Mouse (Mus musculus) lung, embryonic 16.5 days (tissue): Measurements from ENCODE around the gene Hoxa13. TPM values are rescaled to one million over a fixed set of nuclear protein-coding genes. Genes with fewer than 3 reads are reported as not detected.

ENCODE experiments used
- ATAC-seq: fragments of 200-750 bp; cut with Nextera tagmentation; 2 replicates; pipeline ENCODE4 v1.8.0; 2017; ENCODE audit warnings: low read depth, mild to moderate bottlenecking, moderate library complexity
- H3K27ac ChIP-seq: fragments of 300-500 bp; sonication (generic); 2 replicates; pipeline ENCODE4 v1.5.1; 2014; ENCODE audit warnings: mild to moderate bottlenecking, control low read depth, low read length
- H3K27me3 ChIP-seq: fragments of 300-500 bp; sonication (generic); 2 replicates; pipeline ENCODE4 v1.6.1; 2014; ENCODE audit warnings: low read depth, low read length, mixed read lengths; ENCODE audit not compliant: control insufficient read depth, insufficient read depth
- H3K36me3 ChIP-seq: fragments of 300-500 bp; sonication (generic); 2 replicates; pipeline ENCODE4 v1.6.1; 2014; ENCODE audit warnings: low read length; ENCODE audit not compliant: control insufficient read depth, insufficient read depth
- H3K4me1 ChIP-seq: fragments of 300-500 bp; sonication (generic); replicated peaks from 2 replicates; pipeline ENCODE4 v1.6.1; 2014; ENCODE audit warnings: low read length, mixed read lengths; ENCODE audit not compliant: control insufficient read depth, insufficient read depth
- H3K4me2 ChIP-seq: fragments of 300-500 bp; sonication (generic); 2 replicates; pipeline ENCODE4 v1.6.1; 2014; ENCODE audit warnings: low read depth, low read length, control low read depth
- H3K4me3 ChIP-seq: fragments of 300-500 bp; sonication (generic); 2 replicates; pipeline ENCODE4 v1.5.1; 2014; ENCODE audit warnings: mild to moderate bottlenecking, low read length, control low read depth
- H3K9ac ChIP-seq: fragments of 300-500 bp; sonication (generic); 2 replicates; pipeline ENCODE4 v1.6.1; 2014; ENCODE audit warnings: low read length, control low read depth
- H3K9me3 ChIP-seq: fragments of 300-500 bp; sonication (generic); 2 replicates; pipeline ENCODE4 v1.6.1; 2016; ENCODE audit warnings: low read length; ENCODE audit not compliant: control insufficient read depth
- WGBS: fragments of 180-500 bp; shearing (Covaris S2); extraction: QIAGEN DNeasy Blood & Tissue Kit; methylation state at CpG from one replicate; pipeline ENCODE4 v1.1.7; 2014; 5-methylcytosine and 5-hydroxymethylcytosine counted together
- polyA plus RNA-seq: library from polyadenylated mRNA; unstranded; fragments of >200 nt; fragmentation: Nextera tagmentation; extraction: Ambion mirVana; gene quantifications from 2 replicates; pipeline ENCODE4 v1.2.1, GENCODE M21; 2015

Hoxa13 gene
- polyA plus RNA-seq, 1 experiment from 2014 or later = not detected

DNA sequence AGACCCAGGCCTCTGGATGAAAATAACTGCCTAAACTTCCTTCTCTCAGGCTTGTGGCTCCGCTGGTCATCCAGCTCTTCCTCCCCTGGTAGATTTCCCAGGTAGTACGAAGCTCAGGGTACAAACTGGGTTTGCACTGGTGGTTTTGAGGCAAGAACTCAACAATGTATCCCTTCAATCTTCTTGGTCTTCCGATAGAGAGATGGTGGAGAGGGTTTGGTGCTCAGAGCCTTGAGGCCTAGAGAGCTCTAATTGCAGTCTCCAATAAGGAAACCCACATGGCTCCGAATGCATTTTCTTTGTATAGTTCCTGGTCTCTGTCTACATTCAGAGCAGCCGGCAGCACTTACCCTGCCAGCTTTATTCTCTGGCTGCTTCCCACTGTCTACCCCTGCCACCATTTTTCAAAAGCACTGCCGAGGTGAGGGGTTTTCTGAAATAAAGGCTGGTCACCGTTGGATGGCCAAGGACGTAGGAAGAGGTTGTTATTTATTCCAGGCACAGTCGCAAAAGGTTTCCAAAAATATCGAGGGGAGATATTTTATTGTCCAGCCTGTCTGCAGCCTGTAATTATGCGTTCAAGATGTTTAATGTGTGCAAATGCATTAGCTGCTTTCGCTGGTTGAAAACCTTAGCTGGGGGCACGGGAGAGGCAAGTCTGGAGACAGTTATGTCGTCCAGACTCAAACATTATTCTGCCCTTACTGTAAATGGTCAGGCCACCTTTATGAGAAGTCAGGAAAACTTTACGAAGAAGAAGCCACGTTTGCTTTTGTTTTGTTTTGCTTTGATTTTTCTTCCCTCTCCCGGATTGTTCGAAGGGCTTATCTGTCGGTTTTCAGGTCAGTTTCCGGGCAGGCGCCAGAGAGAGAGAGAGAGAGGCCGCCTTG, 12.3 kb upstream of the Hoxa13 start:
- Histone ChIP-seq H3K36me3 (no peaks in the 10 kb centered on the region), H3K4me2 (no peak overlapping the region), H3K27me3 (peaks cover 92% of the 10 kb centered on the region), H3K9ac (no peak overlapping the region), H3K4me1 (no peaks in the 10 kb centered on the region), H3K4me3 (no peak overlapping the region), H3K9me3 (no peaks in the 10 kb centered on the region), H3K27ac (no peak overlapping the region)
- 19% methylated on average over 22 of the region's 22 CpGs for WGBS
- no peak for ATAC-seq

GRCm38 (mm10) chr6:52270494-52271480, 10.1 kb upstream of the Hoxa13 start:
- Histone ChIP-seq H3K4me2 (no peak overlapping the region), H3K4me3 (no peak overlapping the region), H3K9ac (no peak overlapping the region), H3K27ac (no peak overlapping the region), H3K4me1 (no peaks in the 10 kb centered on the region), H3K9me3 (no peaks in the 10 kb centered on the region), H3K27me3 (peaks cover 89% of the 10 kb centered on the region), H3K36me3 (no peaks in the 10 kb centered on the region)
- WGBS = 8% methylated on average over 23 of the region's 23 CpGs
- no peak for ATAC-seq

DNA sequence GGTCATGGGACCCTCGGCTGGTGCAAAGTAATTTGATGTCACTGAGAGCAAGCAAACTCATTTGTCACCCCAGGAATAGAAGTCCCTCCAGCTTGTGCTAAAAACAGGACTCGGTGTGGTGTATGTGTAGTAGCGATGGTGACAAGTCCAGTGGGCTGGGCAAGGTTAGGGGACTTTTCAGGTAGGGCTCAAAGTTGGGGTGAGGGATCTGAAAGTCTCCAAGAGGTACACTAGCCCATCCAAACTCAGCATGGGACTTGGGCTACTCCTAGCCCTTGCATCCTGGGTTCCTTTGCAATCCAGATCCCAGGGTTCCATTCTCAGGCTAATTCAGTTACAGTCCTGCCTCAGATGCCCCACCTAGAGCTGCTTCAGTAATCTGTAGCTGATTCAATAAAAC, 8.1 kb upstream of the Hoxa13 start:
- WGBS = 3% methylated on average over 3 of the region's 3 CpGs
- Histone ChIP-seq H3K27ac (no peak overlapping the region), H3K4me1 (no peaks in the 10 kb centered on the region), H3K36me3 (no peaks in the 10 kb centered on the region), H3K9me3 (no peaks in the 10 kb centered on the region), H3K4me3 (no peak overlapping the region), H3K27me3 (peaks cover 90% of the 10 kb centered on the region), H3K9ac (no peak overlapping the region), H3K4me2 (no peak overlapping the region)
- ATAC-seq = no peak

- Histone ChIP-seq H3K9ac (no peak overlapping the region), H3K36me3 (no peaks in the 10 kb centered on the region), H3K27me3 (peaks cover 90% of the 10 kb centered on the region), H3K27ac (no peak overlapping the region), H3K4me1 (no peaks in the 10 kb centered on the region), H3K9me3 (no peaks in the 10 kb centered on the region), H3K4me2 (no peak overlapping the region), H3K4me3 (no peak overlapping the region)
- WGBS = 8% methylated on average over 7 of the region's 7 CpGs
- ATAC-seq = no peak
Observed at GRCm38 (mm10) chr6:52268341-52268740, 7.7 kb upstream of the Hoxa13 start.

DNA sequence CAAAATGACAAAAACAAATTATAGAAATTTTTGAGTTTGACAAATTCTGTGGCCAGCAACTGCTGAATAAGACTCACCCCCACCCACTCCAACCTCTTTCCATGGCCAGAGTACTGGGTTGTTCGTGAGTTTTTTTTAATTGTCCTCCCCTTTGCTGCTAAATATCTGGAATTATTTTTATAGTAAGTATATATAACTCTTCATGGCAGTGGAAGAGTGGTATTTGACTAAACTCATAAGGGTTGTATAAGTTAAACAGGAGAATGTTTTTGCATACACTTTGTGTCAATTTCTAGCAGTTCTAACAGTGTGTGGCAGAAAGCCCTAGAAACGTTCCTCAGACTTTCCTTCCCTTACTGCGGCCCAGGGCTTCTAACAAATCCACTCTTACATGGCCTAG, 7.0 kb upstream of the Hoxa13 start:
- Histone ChIP-seq H3K4me3 (no peak overlapping the region), H3K9ac (no peak overlapping the region), H3K36me3 (no peaks in the 10 kb centered on the region), H3K4me1 (no peaks in the 10 kb centered on the region), H3K4me2 (no peak overlapping the region), H3K27me3 (peaks cover 92% of the 10 kb centered on the region), H3K9me3 (no peaks in the 10 kb centered on the region), H3K27ac (no peak overlapping the region)
- ATAC-seq = no peak
- 12% methylated on average over 3 of the region's 3 CpGs for whole genome bisulfite sequencing

DNA sequence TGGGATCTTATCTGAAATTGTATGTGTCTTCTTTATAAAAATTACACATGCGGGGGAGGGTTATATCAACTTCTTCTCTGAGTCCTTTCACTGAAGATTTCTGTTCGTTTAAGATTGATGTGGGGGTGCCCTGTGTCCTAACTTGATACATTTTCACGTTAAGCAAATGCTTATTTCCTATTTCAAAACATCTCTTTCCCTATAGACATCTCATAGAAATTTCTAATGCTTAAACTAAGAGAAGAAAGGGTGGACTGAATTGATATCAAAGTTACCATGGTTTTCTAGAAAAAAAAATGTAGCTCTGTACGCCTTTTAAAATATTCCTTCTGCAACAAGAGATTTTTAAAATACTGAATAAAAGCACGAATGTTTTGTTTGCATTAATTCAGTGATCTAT, 6.5 kb upstream of the Hoxa13 start:
- H3K9me3 ChIP-seq = no peaks in the 10 kb centered on the region
- no peaks in the 10 kb centered on the region for H3K36me3 ChIP-seq
- 18% methylated on average over 5 of the region's 5 CpGs for WGBS
- no peak for ATAC-seq
- H3K27ac ChIP-seq = no peak overlapping the region
- H3K27me3 ChIP-seq = peaks cover 92% of the 10 kb centered on the region
- no peak overlapping the region for H3K4me2 ChIP-seq
- no peak overlapping the region for H3K4me3 ChIP-seq
- no peak overlapping the region for H3K9ac ChIP-seq
- H3K4me1 ChIP-seq = no peaks in the 10 kb centered on the region

- peaks cover 93% of the 10 kb centered on the region for H3K27me3 ChIP-seq
- no peak overlapping the region for H3K9ac ChIP-seq
- H3K27ac ChIP-seq = no peak overlapping the region
- no peak for ATAC-seq
- no peaks in the 10 kb centered on the region for H3K36me3 ChIP-seq
- no peak overlapping the region for H3K4me3 ChIP-seq
- no peaks in the 10 kb centered on the region for H3K9me3 ChIP-seq
- H3K4me1 ChIP-seq = no peaks in the 10 kb centered on the region
- no peak overlapping the region for H3K4me2 ChIP-seq
- 2% methylated on average over 9 of the region's 9 CpGs for WGBS
Observed at GRCm38 (mm10) chr6:52266666-52266985, 5.9 kb upstream of the Hoxa13 start.

DNA sequence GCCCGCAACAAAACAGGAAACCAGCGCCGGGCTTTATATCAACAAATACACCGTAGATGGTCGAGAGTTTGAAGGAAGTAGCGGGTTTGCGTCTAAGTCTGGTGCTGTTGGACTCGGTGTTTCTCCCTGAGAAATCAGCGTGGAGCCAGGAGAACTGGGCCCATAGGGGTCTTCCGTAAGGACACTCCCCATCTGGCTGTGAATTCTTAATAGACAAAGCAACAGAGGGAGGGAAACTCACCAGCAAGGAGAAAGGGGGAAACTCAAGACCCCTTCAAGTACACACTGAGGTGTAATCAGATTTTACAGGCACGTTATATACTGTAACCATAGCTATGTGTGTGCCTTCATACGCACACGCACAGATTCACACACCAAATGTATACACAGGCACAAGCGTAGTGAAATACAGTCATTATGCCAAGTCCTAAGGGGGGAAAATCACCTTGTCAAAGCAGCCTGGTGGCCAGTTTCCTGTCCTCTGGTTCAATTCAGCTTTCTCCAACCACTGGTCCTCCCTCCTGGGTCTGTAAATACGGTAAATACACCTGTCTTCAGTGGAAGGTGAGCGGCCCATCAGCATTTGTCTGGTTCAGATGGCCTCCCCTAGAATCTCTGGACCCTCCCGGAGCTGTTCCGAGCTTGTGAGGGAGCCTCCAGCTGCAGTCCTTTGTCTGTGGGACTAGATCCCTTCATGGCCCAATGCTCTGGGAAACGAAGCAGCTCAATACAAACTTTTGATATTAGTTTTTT, 5.4 kb upstream of the Hoxa13 start:
- H3K4me3 ChIP-seq = no peak overlapping the region
- H3K27ac ChIP-seq = no peak overlapping the region
- no peak overlapping the region for H3K4me2 ChIP-seq
- H3K36me3 ChIP-seq = no peaks in the 10 kb centered on the region
- H3K9ac ChIP-seq = no peak overlapping the region
- no peaks in the 10 kb centered on the region for H3K9me3 ChIP-seq
- H3K4me1 ChIP-seq = no peaks in the 10 kb centered on the region
- peaks cover 94% of the 10 kb centered on the region for H3K27me3 ChIP-seq
- WGBS = 1% methylated on average over 19 of the region's 19 CpGs
- ATAC-seq = no peak
